ENCODE assay signal across 19 mouse cellular contexts in genomic region chr3:9365791-9366190, GRCm38 (mm10).
"Had no signal": no experiment of that assay in that cellular context is flagged by ENCODE, and none has a peak within 500 bp of the region (broad histone marks: within the 10 kb centered on the region; RNA-seq: fewer than 3 reads in every experiment).

No protein-coding gene starts in this region.

- H3K4me2 ChIP-seq: liver, embryonic 15.5 days; lung, embryonic 15.5 days; midbrain, embryonic 11.5 days; midbrain, embryonic 13.5 days; midbrain, embryonic 15.5 days; neural tube, embryonic 13.5 days; stomach, embryonic 15.5 days had no signal

- H3K27me3 ChIP-seq: liver, embryonic 15.5 days; lung, embryonic 15.5 days; midbrain, embryonic 13.5 days; midbrain, embryonic 15.5 days; neural tube, embryonic 13.5 days; stomach, embryonic 15.5 days had no signal

- H3K36me3 ChIP-seq: liver, embryonic 15.5 days; lung, embryonic 15.5 days; midbrain, embryonic 13.5 days; midbrain, embryonic 15.5 days; neural tube, embryonic 13.5 days; stomach, embryonic 15.5 days had no signal

- H3K9me3 ChIP-seq: liver, embryonic 15.5 days; lung, embryonic 15.5 days; midbrain, embryonic 13.5 days; midbrain, embryonic 15.5 days; stomach, embryonic 15.5 days had no signal

- ATAC-seq: liver, postnatal 0 days; lung, postnatal 0 days; midbrain, embryonic 13.5 days; midbrain, embryonic 15.5 days had no signal

- DNase-seq: lung, adult 2 months; lung, postnatal 14 days; lung, postnatal 36 days; right cerebral cortex, postnatal 14 days; thymus, adult 2 months; thymus, postnatal 25 days; thymus, postnatal 4 days had no signal

- H3K4me3 ChIP-seq: liver, embryonic 15.5 days; lung, embryonic 15.5 days; megakaryocyte, embryonic 14.5 days; midbrain, embryonic 13.5 days; midbrain, embryonic 15.5 days; neural tube, embryonic 13.5 days; stomach, embryonic 15.5 days had no signal

- H3K4me1 ChIP-seq: liver, embryonic 15.5 days; lung, embryonic 15.5 days; megakaryocyte, embryonic 14.5 days; midbrain, embryonic 13.5 days; midbrain, embryonic 15.5 days; neural tube, embryonic 13.5 days; stomach, embryonic 15.5 days had no signal

- H3K27ac ChIP-seq: liver, embryonic 15.5 days; lung, embryonic 15.5 days; macrophage; midbrain, embryonic 13.5 days; midbrain, embryonic 15.5 days; neural tube, embryonic 13.5 days; stomach, embryonic 15.5 days; stomach, postnatal 0 days had no signal

- H3K9ac ChIP-seq: liver, embryonic 15.5 days; liver, postnatal 0 days; lung, embryonic 15.5 days; midbrain, embryonic 13.5 days; midbrain, embryonic 15.5 days; neural tube, embryonic 13.5 days; stomach, embryonic 15.5 days had no signal
